Mouse (Mus musculus) embryonic fibroblast, embryonic 13.5 days (primary cell): ENCODE measurements at regions not wholly inside any gene's neighbourhood (a gene's known extent, or its start where the extent isn't known, plus 50 kb on each side); places are given as distances from the start of the nearest gene placed in this dataset.

ENCODE experiments used
- CTCF ChIP-seq: IDR thresholded peaks from 2 replicates; pipeline ENCODE4 v1.5.1; 2011; ENCODE audit warnings: mild to moderate bottlenecking, control low read depth, low read length, moderate library complexity, borderline replicate concordance; ENCODE audit not compliant: insufficient read depth
- POLR2A ChIP-seq: IDR thresholded peaks from 2 replicates; pipeline ENCODE4 v1.6.1; 2011; ENCODE audit warnings: low read depth, mild to moderate bottlenecking, control low read depth, low read length, moderate library complexity

DNA sequence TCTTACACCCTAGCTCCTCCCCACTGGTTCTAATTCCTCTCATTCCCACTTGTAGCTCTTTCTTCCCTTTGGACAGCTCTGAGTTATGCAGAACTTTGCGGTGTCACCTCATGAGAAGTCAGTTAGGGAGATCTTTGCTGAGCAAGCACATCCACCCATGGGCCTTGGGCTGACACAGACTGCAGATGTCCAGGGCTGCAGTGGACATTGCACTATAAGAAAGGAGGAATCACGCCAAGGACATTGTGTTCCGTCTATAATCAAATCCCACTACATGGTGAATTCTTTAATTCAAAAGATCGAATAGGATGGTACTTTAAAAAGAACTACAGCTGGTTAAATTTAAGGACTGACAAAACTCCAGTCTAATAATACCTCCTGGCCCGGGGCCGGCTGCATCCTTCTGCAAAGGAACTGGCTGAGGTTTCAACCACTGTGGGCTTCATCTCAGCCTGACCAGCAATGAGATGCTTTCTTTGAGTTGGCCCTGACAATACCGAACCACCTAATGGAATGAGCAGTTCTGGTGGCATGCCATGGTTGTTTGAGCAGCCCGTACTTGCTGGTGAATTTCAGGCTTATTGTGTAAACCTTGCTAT is 320.3 kb downstream of the Nuak1 start:
- TF ChIP-seq CTCF (no peak), POLR2A (no peak)
